Mouse (Mus musculus) limb, embryonic 12.5 days (tissue): ENCODE data around the gene Atp8a2. TPM values are rescaled to one million over a fixed set of nuclear protein-coding genes. Genes with fewer than 3 reads are reported as not detected.
A peak's percentile ranks its signal among the peaks of the same experiment; 100 is the strongest.

Experiments used
- ATAC-seq: fragments of 200-750 bp; cut with Nextera tagmentation; 2 replicates; pipeline ENCODE4 v1.8.0; 2017; ENCODE audit warnings: low read depth, moderate TSS enrichment; ENCODE audit not compliant: insufficient number of reproducible peaks, insufficient read depth, low FRiP score, low TSS enrichment
- H3K27ac ChIP-seq: fragments of 300-500 bp; sonication (generic); 2 replicates; pipeline ENCODE4 v1.5.1; 2016; ENCODE audit warnings: mild to moderate bottlenecking, moderate library complexity
- H3K27me3 ChIP-seq: fragments of 300-500 bp; sonication (generic); 2 replicates; pipeline ENCODE4 v1.6.1; 2016; ENCODE audit warnings: mild to moderate bottlenecking, moderate library complexity
- H3K36me3 ChIP-seq: fragments of 300-500 bp; sonication (generic); 2 replicates; pipeline ENCODE4 v1.6.1; 2016; ENCODE audit warnings: mild to moderate bottlenecking, moderate library complexity
- H3K4me1 ChIP-seq: fragments of 300-500 bp; sonication (generic); replicated peaks from 2 replicates; pipeline ENCODE4 v1.6.1; 2016
- H3K4me2 ChIP-seq: fragments of 300-500 bp; sonication (generic); 2 replicates; pipeline ENCODE4 v1.6.1; 2016; ENCODE audit warnings: mild to moderate bottlenecking, moderate library complexity
- H3K4me3 ChIP-seq: fragments of 300-500 bp; sonication (generic); replicated peaks from 2 replicates; pipeline ENCODE4 v1.5.1; 2016; ENCODE audit warnings: mild to moderate bottlenecking
- H3K9ac ChIP-seq: fragments of 300-500 bp; sonication (generic); replicated peaks from 2 replicates; pipeline ENCODE4 v1.6.1; 2016; ENCODE audit warnings: mild to moderate bottlenecking, moderate library complexity
- H3K9me3 ChIP-seq: fragments of 300-500 bp; sonication (generic); 2 replicates; pipeline ENCODE4 v1.6.1; 2016; ENCODE audit warnings: mild to moderate bottlenecking, moderate library complexity
- WGBS: fragments of 180-500 bp; shearing (Covaris S2); methylation state at CpG from one replicate; pipeline ENCODE4 v1.1.7; 2016; 5-methylcytosine and 5-hydroxymethylcytosine counted together
- polyA plus RNA-seq: library from polyadenylated mRNA; unstranded; fragments of >200 nt; fragmentation: Nextera tagmentation; extraction: Ambion mirVana; gene quantifications from 2 replicates; pipeline ENCODE4 v1.2.1, GENCODE M21; 2016

Gene Atp8a2
- polyA plus RNA-seq, 1 experiment from 2014 or later = 6.7 TPM

DNA sequence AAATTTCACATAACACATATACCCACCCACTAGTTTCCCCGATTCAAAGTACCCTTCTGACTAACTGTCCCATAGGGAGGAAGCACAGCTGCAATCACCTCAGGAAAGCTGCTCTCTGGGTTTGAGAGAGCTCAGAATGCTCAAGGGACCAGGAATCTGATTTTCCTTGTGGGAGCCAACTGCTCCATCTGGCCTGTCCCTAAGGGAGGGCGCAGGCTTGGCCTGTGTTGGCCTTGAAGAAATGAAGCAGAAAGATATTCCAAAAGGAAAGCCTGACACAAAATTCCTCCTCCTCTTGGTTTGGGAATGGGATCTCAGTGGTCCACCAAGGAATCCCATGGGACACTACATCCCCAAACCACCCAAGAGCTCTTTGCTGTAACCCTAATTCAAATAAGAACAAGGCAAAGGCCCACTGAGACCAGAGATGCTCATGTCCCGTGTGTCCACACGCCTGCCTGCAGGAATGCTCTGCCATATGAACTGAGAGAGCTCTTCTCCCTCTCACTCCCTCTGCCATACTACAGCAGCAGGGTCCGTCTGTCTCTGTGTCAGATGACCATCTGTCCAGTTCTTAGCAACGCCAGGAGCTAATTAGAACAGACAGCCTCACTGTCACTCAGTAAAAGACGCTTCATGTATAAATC, 293.4 kb downstream of the Atp8a2 start:
- H3K4me2 ChIP-seq = no peak overlapping the region
- no peak for ATAC-seq
- H3K9me3 ChIP-seq = no peaks in the 10 kb centered on the region
- H3K9ac ChIP-seq = no peak overlapping the region
- no peaks in the 10 kb centered on the region for H3K27me3 ChIP-seq
- H3K4me3 ChIP-seq = no peak overlapping the region
- peaks cover 5% of the 10 kb centered on the region; the same call in 1 of the 2 replicates for H3K4me1 ChIP-seq
- WGBS = 88% methylated on average over 7 of the region's 7 CpGs
- H3K36me3 ChIP-seq = no peaks in the 10 kb centered on the region
- no peak overlapping the region for H3K27ac ChIP-seq

DNA sequence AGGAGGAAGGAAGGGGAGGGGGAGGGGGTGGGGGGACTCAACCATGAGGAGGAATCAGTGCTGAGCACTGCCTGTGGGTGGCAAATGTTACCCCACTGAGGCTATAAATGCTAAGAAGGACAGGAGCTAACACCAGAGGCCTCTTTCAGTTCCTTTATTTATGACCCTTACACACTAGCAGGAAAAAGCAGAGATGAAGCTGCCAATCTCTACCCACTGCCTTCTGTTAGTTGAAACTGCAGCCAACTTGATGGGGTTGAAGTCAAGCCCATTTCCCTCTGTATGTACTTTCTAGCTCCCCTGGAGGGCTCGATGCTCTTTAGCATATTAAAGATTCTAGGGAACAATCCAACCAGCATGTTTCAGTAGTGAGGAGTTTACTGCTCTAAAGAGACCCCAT, 303.0 kb downstream of the Atp8a2 start:
- Histone ChIP-seq H3K9me3 (no peaks in the 10 kb centered on the region), H3K9ac (no peak overlapping the region), H3K27ac (no peak overlapping the region), H3K4me2 (no peak overlapping the region), H3K4me1 (peaks cover 47% of the 10 kb centered on the region), H3K4me3 (no peak overlapping the region), H3K27me3 (peaks cover 5% of the 10 kb centered on the region; the same call in 1 of the 2 replicates), H3K36me3 (no peaks in the 10 kb centered on the region)
- WGBS = 80% methylated on average over 1 of the region's 1 CpGs
- ATAC-seq = no peak

DNA sequence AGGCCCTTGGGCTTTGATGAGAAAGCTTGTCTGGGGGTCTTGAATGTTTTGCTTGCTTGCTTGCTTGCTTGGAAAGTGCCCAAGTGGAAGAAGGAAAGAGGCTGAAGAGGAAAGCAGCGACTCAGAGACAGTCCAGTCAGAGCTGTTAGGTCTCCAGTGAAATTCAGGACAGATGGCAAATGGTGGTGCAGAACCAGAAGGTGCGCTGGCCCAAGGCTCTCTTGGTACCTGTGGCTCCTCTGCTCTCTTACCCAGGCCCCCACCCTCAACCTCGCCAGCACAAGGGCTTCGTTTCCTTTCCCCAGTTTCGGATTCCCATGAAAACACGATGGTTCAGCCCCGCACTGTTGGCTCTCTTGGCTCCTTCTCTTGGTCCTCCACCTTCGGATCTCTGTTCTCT, 304.9 kb downstream of the Atp8a2 start:
- Histone ChIP-seq H3K4me3 (no peak overlapping the region), H3K27ac (0 out of 2 replicates have a peak overlapping the region, but pooled peaks have one; percentile 23), H3K27me3 (peaks cover 5% of the 10 kb centered on the region; the same call in 1 of the 2 replicates), H3K36me3 (no peaks in the 10 kb centered on the region), H3K4me1 (peaks cover 56% of the 10 kb centered on the region), H3K4me2 (no peak overlapping the region), H3K9ac (no peak overlapping the region), H3K9me3 (no peaks in the 10 kb centered on the region)
- 82% methylated on average over 8 of the region's 8 CpGs for WGBS
- ATAC-seq = no peak

DNA sequence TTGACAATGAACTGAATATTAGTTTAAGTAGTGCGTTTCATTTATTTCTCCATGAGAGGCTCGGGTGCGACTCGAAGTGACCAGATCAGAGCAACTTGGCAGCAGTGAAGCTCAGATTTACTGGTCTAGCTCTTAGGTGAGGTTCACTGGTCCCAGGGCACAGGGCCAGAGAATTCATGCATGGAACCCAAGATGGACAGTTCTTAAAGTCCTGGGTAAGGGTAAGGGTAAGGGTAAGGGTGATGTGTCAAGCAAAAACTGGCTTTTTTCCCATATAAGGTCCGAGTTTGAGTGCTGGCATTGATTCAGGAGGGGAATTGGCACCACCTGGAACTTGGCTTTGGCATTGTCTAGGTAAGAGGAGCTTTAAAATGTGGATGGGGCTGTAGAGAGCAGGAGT, 305.5 kb downstream of the Atp8a2 start:
- no peaks in the 10 kb centered on the region for H3K36me3 ChIP-seq
- no peak overlapping the region for H3K4me2 ChIP-seq
- no peak for ATAC-seq
- 0 out of 2 replicates have a peak overlapping the region, but pooled peaks have one; percentile 29 for H3K27ac ChIP-seq
- no peak overlapping the region for H3K9ac ChIP-seq
- peaks cover 55% of the 10 kb centered on the region for H3K4me1 ChIP-seq
- H3K27me3 ChIP-seq = peaks cover 5% of the 10 kb centered on the region; the same call in 1 of the 2 replicates
- no peaks in the 10 kb centered on the region for H3K9me3 ChIP-seq
- 85% methylated on average over 5 of the region's 5 CpGs for WGBS
- no peak overlapping the region for H3K4me3 ChIP-seq

DNA sequence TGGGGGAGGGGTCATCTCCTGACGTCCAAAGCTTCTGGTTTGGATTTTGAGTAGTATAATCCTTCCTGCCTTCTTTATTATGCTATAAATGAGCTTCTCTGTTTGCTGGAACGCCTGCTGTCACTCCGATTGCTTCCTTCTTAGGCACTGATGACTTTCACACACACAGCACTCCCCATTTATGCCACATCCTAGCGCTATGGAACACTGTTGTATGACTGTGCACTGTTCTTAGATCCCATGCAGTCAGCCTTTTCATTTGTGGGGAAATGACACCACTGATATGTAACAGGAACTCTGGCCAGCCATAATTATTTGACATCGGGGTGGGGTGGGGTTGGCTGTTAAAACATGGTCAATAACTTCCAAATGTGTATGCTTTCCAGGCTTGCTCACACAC, 306.2 kb downstream of the Atp8a2 start:
- 0 out of 2 replicates have a peak, but pooled peaks have one; percentile 58 for ATAC-seq
- 26% methylated on average over 5 of the region's 5 CpGs for WGBS
- Histone ChIP-seq H3K4me2 (no peak overlapping the region), H3K27me3 (peaks cover 5% of the 10 kb centered on the region; the same call in 1 of the 2 replicates), H3K27ac (0 out of 2 replicates have a peak overlapping the region, but pooled peaks have one; percentile 59), H3K4me1 (peaks cover 57% of the 10 kb centered on the region), H3K36me3 (no peaks in the 10 kb centered on the region), H3K9ac (no peak overlapping the region), H3K9me3 (no peaks in the 10 kb centered on the region), H3K4me3 (no peak overlapping the region)

DNA sequence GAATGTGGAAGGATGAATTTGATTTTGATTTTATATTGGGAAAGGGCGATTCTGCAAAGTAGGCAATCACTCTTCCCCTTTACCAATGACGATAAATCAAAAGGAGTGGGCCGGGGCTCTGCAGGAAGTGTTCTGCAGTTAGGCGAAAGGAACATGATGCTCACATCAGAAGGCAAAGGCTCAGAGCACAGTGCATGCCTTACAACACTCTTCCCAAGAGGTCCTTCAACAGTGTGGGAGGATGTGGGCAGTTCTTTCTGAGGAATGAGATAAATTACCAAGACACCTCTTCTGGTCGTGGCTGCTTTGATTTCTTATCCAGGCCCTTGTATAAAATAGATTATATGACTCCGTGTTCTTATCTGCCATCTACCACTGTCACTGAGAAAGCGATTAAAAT, 306.9 kb downstream of the Atp8a2 start:
- peaks cover 57% of the 10 kb centered on the region for H3K4me1 ChIP-seq
- no peaks in the 10 kb centered on the region for H3K9me3 ChIP-seq
- H3K36me3 ChIP-seq = no peaks in the 10 kb centered on the region
- H3K4me3 ChIP-seq = no peak overlapping the region
- no peak overlapping the region for H3K9ac ChIP-seq
- H3K4me2 ChIP-seq = no peak overlapping the region
- ATAC-seq = no peak
- peaks cover 5% of the 10 kb centered on the region; the same call in 1 of the 2 replicates for H3K27me3 ChIP-seq
- no peak overlapping the region for H3K27ac ChIP-seq
- WGBS = 58% methylated on average over 7 of the region's 7 CpGs

DNA sequence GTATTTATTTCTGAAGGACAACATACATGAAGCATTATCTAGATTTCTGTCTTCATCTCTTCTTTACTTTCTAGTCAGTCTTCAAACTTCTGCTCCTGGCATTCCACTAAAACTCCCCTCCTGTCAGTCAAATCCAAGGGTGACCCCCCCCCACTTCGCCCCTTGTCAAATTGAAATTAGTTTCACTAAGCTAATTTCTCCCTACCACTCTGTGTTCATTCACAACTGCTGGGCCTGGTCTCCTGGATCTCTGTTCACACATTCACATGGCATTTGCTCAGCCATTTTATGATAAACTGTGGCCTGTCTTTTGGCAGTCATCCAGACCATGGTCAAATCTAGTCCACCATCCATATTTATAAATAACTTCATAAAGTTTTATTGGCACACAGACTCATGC, 308.5 kb downstream of the Atp8a2 start:
- Histone ChIP-seq H3K27me3 (peaks cover 5% of the 10 kb centered on the region; the same call in 1 of the 2 replicates), H3K4me2 (no peak overlapping the region), H3K4me1 (peaks cover 63% of the 10 kb centered on the region), H3K4me3 (no peak overlapping the region), H3K36me3 (no peaks in the 10 kb centered on the region), H3K27ac (peak overlapping the region; percentile 62; the same call in 1 of the 2 replicates), H3K9ac (no peak overlapping the region), H3K9me3 (no peaks in the 10 kb centered on the region)
- 85% methylated on average over 1 of the region's 1 CpGs for WGBS
- ATAC-seq = no peak

DNA sequence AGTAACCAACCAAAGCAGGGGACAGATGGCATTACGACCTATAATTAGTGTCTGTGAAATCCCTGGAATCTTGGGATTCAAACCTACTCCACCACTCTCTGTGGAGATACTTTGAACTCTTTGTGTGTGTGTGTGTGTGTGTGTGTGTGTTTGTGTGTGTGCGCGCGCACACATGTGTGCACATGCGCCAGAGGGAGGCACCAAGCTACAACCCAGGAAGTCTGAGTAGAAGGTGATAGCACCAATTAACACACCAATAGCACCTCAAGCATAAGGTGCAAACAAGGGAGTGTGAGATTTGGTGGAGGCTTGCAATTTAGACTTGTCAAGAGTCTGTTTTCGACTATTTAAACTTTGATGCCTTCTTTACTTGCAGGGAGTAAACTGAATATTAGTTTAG, 308.9 kb downstream of the Atp8a2 start:
- ATAC-seq = no peak
- Histone ChIP-seq H3K4me1 (peaks cover 63% of the 10 kb centered on the region), H3K9ac (no peak overlapping the region), H3K36me3 (no peaks in the 10 kb centered on the region), H3K4me3 (no peak overlapping the region), H3K27me3 (peaks cover 5% of the 10 kb centered on the region; the same call in 1 of the 2 replicates), H3K9me3 (no peaks in the 10 kb centered on the region), H3K27ac (peak overlapping the region; percentile 62; the same call in 1 of the 2 replicates), H3K4me2 (0 out of 2 replicates have a peak overlapping the region, but pooled peaks have one; percentile 28)
- 74% methylated on average over 6 of the region's 6 CpGs for WGBS

DNA sequence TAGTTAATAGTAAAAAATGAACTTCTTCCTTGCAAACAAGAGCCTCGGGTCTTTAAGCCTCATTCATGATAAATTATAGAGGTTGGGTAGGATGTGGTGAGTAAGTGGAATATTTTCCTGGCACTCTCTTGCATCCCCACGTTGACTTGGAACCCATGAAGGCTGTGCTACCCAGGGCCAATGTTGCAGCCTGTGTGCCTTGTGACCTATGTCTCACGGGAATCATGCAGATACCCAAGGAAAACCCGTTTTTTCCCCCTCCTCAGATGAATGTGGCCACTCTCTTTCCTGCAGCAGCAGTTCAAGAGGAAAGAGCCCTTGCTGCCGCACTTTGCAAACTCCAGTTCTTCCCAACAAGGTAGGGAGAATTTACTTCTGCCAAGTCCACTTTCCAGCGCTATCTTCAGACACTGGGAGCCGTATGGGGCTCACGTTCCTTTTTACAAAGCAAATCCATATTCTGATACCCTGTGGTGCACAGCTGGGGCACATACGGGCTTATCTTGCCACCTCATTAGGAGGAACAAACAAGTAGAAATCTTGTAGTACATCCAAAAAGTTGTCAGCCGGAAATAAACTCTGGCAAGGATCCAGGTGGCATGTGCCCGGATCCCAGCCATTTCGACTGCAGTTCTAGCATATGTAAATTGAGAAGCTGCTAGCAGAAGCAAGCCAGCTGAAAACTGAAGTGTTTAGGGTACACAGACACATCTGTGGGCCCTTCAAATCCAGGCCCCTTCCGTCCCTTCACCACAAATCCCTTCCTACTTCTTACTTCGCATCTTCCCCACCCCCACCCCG, 309.7 kb downstream of the Atp8a2 start:
- Histone ChIP-seq H3K4me3 (no peak overlapping the region), H3K9ac (no peak overlapping the region), H3K4me2 (peak overlapping the region; percentile 28), H3K27me3 (0 out of 2 replicates have a peak, but pooled peaks cover 5% of the 10 kb centered on the region), H3K27ac (peak overlapping the region; percentile 62; the same call in 1 of the 2 replicates), H3K36me3 (no peaks in the 10 kb centered on the region), H3K4me1 (peaks cover 59% of the 10 kb centered on the region), H3K9me3 (no peaks in the 10 kb centered on the region)
- 26% methylated on average over 15 of the region's 15 CpGs for WGBS
- peak; percentile 17; the same call in 1 of the 2 replicates for ATAC-seq

DNA sequence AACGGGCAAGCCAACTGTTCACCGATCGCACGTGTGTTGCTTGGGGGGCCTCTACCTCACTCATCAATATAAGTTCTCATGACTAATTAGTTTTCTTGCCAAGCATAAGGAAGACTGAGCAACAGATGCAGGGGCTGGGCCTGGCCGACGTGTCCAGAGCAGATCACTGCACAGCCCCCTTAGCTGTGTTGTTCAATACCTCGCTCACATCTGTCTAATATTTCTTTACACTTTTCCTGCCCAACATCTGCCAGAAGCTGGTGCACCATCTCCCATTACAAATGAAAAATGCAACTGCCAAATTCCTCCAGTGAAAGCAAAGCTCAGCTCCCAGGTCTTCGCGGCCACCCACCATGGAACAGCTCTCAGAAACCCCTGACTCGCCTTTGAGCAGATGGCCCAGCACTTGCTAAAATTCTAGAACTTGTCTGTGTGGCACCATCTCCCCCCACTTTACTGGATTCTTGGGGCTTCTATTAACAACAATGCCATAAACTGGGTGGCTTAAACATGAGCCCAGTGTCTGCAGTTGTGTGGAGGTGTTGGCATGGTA, 313.4 kb downstream of the Atp8a2 start:
- H3K9ac ChIP-seq = no peak overlapping the region
- H3K9me3 ChIP-seq = no peaks in the 10 kb centered on the region
- no peak overlapping the region; the same call in 1 of the 2 replicates for H3K27ac ChIP-seq
- no peaks in the 10 kb centered on the region for H3K27me3 ChIP-seq
- H3K36me3 ChIP-seq = no peaks in the 10 kb centered on the region
- peak; percentile 43; the same call in 1 of the 2 replicates for ATAC-seq
- WGBS = 69% methylated on average over 10 of the region's 10 CpGs
- H3K4me2 ChIP-seq = no peak overlapping the region
- H3K4me1 ChIP-seq = peaks cover 32% of the 10 kb centered on the region
- H3K4me3 ChIP-seq = no peak overlapping the region

DNA sequence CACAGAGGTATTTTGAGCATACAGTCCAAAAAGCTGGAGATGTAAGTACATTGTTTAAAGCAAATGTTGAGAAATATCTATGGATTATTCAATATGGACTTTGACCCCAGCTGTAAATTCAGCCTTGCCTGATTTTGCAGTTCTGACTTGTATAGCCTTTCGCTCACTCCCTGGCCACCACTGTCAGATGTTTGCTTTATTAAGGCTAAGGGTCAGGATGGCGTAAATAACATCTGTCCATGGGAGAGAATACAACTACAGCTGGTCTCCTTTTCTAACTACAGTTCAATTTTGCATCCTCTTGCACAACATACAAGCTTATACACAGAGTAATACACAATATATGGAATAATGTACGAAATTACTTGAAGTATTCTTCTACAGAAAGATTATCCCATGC, 316.1 kb downstream of the Atp8a2 start:
- WGBS = 87% methylated on average over 3 of the region's 3 CpGs

More for the DNA sequence above, 316.1 kb downstream of the Atp8a2 start:
- Histone ChIP-seq H3K4me1 (peaks cover 15% of the 10 kb centered on the region), H3K27ac (no peak overlapping the region), H3K4me3 (no peak overlapping the region), H3K36me3 (no peaks in the 10 kb centered on the region), H3K4me2 (no peak overlapping the region), H3K27me3 (no peaks in the 10 kb centered on the region), H3K9ac (no peak overlapping the region), H3K9me3 (0 out of 2 replicates have a peak, but pooled peaks cover 3% of the 10 kb centered on the region)
- ATAC-seq = no peak
